Mouse (Mus musculus) ovary, adult 18-20 months (tissue): ENCODE measurements at regions not wholly inside any gene's neighbourhood (a gene's known extent, or its start where the extent isn't known, plus 50 kb on each side); places are given as distances from the start of the nearest gene placed in this dataset.
"Not testable (repeated sequence)": the region's sequence is repeated elsewhere in the genome, so short reads cannot be mapped to it uniquely, and the experiment has no call there.

Experiments used
- DNase-seq: peaks from one replicate; pipeline ENCODE4 v3.0.0; 2022; ENCODE audit warnings: low spot score, mixed read lengths

- DNase-seq: no peak
Observed at GRCm38 (mm10) chr3:40377416-40377815, 153.7 kb upstream of the Intu start.

GRCm38 (mm10) chr3:40379063-40379462, 152.0 kb upstream of the Intu start:
- DNase-seq: no peak

- DNase-seq: no peak
Observed at GRCm38 (mm10) chr3:40391631-40392030, 139.5 kb upstream of the Intu start.

GRCm38 (mm10) chr3:40398184-40398583, 132.9 kb upstream of the Intu start:
- no peak for DNase-seq

GRCm38 (mm10) chr3:40403402-40403801, 127.7 kb upstream of the Intu start:
- DNase-seq: no peak

GRCm38 (mm10) chr3:40405095-40405948, 125.8 kb upstream of the Intu start:
- no peak for DNase-seq

GRCm38 (mm10) chr3:40405949-40406236, 125.2 kb upstream of the Intu start:
- no peak for DNase-seq

GRCm38 (mm10) chr3:40408921-40409488, 122.1 kb upstream of the Intu start:
- no peak for DNase-seq

- DNase-seq: no peak
Observed at GRCm38 (mm10) chr3:40410749-40411310, 120.3 kb upstream of the Intu start.

- not testable (repeated sequence) for DNase-seq
Observed at GRCm38 (mm10) chr3:40425183-40425844, 105.8 kb upstream of the Intu start.

- DNase-seq: no peak
Observed at GRCm38 (mm10) chr3:40426070-40426469, 105.0 kb upstream of the Intu start.

GRCm38 (mm10) chr3:40428021-40428420, 103.1 kb upstream of the Intu start:
- DNase-seq: no peak

- DNase-seq: no peak
Observed at GRCm38 (mm10) chr3:40438251-40438650, 92.8 kb upstream of the Intu start.

GRCm38 (mm10) chr3:40441092-40442036, 89.7 kb upstream of the Intu start:
- DNase-seq: no peak

GRCm38 (mm10) chr3:40443788-40444595, 87.1 kb upstream of the Intu start:
- no peak for DNase-seq

GRCm38 (mm10) chr3:40452958-40453357, 78.1 kb upstream of the Intu start:
- DNase-seq: no peak

GRCm38 (mm10) chr3:40453552-40453951, 77.5 kb upstream of the Intu start:
- DNase-seq: no peak

- DNase-seq: no peak
Observed at GRCm38 (mm10) chr3:40456070-40456469, 75.0 kb upstream of the Intu start.

- no peak for DNase-seq
Observed at GRCm38 (mm10) chr3:40458490-40458889, 72.6 kb upstream of the Intu start.

- DNase-seq: no peak
Observed at GRCm38 (mm10) chr3:40463446-40463845, 67.6 kb upstream of the Intu start.

GRCm38 (mm10) chr3:40470101-40470500, 61.0 kb upstream of the Intu start:
- no peak for DNase-seq
